Mouse (Mus musculus) heart, postnatal 0 days (tissue): ENCODE measurements around the gene Ocel1.
A peak's percentile ranks its signal among the peaks of the same experiment; 100 is the strongest.

Source experiments
- CTCF ChIP-seq: IDR thresholded peaks from 2 replicates; pipeline ENCODE4 v1.5.1; 2016; ENCODE audit warnings: antibody characterized with exemption, control low read depth, low read depth
- EP300 ChIP-seq: IDR thresholded peaks from 2 replicates; pipeline ENCODE4 v1.6.1; 2016; ENCODE audit warnings: antibody characterized with exemption, low read depth

DNA sequence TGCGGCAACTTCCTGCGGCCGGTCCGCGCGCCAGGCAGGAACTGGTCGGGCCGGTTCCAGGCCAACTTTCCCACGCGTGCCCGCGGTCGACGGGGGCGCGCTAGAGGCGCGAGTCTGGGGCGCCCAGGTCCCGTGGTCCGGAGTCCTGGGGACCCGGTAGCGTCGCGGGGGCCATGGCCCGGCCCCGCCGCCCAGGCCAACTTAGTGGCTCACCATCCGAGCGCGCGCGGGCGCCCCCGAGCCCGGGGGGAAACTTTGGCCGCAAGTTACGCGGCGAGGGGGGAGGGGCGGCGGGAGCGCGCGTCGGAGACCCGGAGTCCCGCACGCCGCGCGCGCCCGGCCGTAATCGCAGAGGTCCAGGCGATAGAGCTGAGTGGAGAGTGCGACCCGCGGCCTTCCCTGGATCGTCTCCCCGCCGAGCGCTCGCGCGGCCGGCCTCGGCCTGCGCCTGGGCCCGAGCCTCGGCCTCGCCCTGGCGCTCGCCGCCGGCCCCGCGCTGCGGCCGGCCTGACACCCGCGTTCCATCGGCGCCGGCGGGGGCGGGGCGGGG lies 10.4 kb downstream of the Ocel1 start, which contains the start of gene Nr2f6:
- no peak for TF ChIP-seq CTCF
- TF ChIP-seq EP300 = 0 out of 2 replicates have a peak, but pooled peaks have one; percentile 14
